Mouse (Mus musculus) kidney, postnatal 10 days (tissue): Measurements from ENCODE around the gene Rplp1.

Source experiments
- DNase-seq: peaks from one replicate; pipeline ENCODE4 v3.0.0; 2021; ENCODE audit warnings: mixed read lengths

Gene Rplp1

DNA sequence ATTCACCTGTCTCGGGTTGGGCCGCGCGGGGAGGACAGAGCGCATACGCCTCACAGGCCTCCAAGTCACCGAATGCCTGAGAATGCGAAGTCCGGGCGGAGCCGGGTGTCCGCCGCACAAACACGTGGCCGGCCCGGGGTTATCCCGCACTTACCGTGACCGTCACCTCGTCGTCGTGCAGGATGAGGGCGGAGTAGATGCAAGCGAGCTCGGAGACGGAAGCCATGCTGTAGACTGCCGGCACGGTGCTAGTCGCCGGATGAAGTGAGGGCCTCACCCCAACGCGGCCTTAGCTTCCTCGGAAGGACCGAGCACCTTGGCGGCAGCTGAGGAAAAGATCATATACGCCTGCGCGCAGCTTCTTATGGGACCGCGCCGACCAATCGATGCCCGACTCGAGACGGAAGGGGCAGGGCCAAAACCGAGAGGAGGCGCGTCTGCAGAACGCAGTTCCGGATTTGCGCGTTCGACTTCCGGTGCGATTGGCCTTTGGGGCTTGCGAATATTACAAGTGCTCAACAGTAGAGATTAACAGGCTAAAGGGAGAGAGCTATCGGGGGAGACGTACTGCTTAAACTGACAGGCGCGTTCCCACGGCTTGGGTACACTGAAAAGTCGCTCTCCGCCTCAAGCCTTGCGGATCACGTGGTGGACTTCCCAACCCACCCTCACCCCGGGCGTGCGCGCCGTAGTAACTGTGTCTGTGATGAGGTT is at the start of gene Rplp1:
Gene Rplp1, minus strand, starts transcription at position 340 of the 714 bp plus-strand sequence.
- DNase-seq, result peak; percentile 97

DNA sequence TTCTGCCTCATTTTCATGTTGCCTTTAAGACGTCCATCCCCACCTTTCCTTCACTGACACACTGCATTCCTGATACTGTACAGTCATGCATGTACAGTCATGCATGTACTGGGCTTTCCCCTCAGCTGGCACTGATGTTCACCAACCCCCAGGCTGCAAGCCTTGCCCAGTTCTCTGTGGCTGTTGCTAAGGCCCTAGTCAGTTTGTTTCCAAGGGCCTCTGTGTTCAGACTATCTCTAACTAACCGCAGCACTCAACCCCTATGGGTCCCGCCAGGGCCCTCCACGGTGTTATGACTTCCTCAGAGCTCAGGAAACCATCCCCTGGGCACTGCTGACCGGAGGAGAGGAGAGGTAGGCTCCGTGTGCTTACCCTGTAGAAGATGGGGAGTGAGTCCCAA is 49.0 kb upstream of the Rplp1 start:
- no peak for DNase-seq

DNA sequence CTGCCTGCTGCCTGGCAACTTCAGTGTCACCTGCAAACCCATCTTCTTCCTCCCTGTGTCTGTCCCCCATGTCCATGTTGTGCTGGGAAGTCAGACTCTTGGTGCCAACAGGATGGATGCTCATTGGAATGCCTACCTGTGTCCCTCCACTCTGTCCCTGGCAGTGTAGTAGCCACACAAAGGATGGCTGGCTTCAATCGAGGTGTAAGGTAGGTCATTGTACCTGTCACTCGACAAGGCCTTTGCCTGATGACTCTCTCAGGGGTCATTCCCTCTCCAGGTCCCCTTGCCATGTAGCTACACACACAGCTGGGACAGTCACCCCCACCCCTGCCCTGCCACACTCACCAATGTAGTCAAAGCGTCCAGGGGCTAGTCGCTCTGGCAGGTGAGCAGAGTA is 46.8 kb upstream of the Rplp1 start:
- no peak for DNase-seq

DNA sequence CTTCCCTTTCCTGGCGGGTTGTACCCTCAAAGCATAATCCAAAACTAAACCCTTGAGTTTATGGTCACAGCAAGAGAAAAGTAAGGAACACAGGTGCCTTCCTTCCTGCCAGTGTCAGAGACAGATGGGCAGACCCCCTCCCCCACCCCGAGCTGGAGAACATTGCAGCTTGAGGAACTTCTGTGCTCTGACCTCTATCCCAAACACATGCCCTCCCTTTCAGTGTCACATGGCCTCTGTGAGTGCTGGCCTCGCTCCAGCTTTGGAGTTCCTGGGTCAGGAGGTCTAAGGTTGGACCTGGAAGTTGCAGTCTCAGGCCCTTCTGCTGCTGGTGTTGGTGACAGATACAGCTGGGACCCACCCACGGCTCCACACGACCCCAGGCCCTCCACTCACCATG is 46.4 kb upstream of the Rplp1 start:
- peak; percentile 77 for DNase-seq

DNA sequence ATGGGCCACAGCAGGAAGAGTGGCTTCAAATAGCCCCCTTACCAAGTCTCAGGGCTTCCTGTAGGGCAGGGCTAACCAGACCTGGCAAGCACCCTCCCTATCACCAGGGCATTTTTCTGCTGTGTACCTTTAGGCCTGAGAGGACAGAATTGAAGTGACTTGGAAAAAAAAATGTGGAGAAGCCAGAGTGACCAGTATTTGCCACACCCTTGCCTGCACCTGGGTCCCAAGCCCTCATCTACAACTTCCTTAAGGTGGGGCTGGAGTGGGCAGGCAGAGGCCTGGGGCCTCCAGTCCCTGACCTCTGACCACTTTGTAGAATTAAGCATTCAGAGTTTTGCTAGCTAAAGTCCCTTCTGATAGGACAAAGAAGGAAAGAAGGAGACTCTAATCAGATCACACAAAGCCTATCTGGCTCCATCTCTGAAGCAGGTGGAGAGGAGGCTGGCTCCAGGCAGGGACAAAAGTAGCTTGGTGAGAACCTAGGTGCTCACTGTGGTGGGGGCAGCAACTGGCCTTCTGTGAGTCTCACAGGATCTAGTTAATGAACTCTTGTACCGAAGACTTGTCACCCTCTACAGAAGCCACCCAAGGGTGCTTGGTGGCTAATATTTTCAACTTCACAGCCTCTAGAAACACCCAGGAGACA is 45.7 kb upstream of the Rplp1 start:
- no peak for DNase-seq

DNA sequence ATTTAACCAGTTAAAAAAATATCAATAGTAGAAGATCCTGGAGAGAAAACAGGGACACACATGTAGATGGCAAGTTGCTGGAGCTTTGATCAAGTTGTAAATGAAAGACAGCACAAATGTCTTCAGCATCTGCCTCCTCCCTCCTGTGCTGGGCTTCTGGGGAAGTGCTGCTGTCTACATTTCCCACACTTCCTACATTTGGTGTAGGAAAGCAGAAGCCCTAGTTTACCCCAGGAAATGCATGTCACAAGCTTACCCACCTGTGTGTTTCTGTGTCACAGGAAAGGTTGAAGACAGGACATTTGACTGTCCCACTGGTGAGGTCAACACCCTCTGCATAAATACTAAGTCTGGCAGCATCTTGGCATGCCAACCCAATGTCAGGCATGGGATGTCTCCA is 40.4 kb upstream of the Rplp1 start:
- DNase-seq, result no peak

DNA sequence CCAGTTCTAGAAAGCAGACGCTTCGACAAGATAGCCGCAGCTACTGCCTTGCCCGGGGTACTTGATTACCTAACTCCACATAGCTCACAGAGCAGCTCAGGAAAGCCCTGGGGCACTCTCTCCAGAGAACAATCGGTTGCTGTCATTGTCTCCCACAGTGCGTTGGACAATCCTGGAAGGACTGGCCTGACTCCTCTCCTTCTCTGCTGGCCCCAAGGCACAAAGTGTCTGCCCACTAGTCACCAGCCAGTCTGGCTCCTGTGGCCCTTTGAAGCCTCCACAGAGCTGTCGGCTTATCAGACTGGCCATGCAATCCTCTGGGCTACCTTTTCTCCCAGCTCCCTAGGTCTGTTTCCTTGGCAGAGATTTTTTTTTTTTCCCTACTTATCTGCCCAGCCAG is 37.9 kb upstream of the Rplp1 start:
- no peak for DNase-seq

DNA sequence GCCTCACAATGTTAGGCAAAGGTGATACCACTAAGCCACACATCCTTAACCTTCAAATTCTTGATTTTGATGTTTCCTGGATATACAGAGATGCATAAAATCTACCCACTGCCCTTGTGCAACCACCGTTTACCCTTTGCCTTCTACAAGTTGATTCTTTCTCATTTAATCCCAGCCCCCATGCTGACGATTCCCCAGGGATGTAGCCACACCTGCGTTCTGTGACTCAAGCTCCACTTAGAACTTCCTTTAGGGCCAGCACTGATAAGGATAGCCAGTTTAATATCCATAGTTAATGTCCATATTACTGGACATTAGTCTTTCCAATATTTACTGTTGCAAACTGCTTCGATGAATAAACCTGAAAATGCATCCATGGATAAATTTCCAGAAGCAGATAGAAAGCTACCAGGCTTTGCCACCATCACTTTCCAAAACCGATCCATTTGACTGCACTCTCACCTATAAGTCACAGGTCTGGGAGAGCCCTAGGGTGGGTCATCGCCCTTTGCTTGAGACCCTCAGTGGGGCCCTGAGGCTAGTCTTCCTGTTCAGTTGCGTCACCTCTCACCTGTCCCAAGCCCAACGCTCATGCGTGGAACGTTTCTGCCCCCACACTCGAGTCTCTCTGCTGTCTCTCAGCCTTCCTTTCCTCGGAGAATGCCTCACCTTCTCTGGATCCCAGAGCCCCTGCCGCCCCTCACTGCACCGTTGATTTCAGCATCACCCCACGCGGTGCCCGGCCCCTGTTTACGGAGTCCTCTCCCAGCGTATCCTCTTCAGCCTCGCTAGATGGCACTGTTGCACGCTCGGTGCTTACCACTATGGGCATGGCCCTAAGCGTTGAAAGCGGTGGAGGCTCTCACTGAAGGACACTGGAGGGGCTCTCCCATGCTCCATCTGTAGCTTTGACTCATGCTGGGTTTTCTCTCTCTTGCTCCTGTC is 33.3 kb upstream of the Rplp1 start:
- DNase-seq, result peak; percentile 89

DNA sequence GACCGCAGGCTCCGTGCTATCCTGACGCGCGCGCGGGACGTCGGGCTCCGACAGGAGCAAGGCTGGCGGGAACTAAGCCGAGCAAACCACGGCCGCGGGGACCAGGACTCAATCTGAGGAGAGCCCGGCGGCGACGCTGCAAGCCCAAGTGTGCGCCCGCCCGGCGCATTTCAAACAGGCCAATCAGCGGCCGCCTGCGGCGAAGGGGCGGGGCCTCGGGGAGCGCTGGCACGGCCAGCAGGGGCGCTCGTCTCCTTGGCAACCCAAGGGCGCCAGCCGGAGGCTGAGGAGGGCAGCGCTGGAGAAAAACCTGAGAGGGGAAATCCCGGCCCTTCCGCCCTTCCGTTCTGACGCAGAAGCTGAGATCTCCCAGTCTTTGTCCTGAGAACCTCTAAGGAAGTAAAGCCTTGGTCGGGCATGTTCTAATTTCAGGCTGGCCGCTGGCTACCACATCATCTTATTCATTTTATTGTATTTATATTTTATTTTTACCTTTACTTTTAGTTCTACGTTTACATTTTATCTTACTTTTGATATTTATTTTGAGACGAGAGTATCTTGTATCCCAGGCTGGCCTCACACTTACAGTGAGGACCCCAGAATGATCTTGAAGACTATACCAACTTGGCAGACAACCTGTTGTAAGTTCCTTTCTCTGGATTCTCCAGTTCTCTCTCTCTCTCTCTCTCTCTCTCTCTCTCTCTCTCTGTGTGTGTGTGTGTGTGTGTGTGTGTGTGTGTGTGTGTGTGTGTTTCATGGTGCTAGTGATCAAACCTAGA is 32.5 kb upstream of the Rplp1 start, which contains the start of gene Kif23:
Gene Kif23, minus strand, starts transcription at position 152 of the 779 bp plus-strand sequence.
- peak; percentile 98 for DNase-seq

DNA sequence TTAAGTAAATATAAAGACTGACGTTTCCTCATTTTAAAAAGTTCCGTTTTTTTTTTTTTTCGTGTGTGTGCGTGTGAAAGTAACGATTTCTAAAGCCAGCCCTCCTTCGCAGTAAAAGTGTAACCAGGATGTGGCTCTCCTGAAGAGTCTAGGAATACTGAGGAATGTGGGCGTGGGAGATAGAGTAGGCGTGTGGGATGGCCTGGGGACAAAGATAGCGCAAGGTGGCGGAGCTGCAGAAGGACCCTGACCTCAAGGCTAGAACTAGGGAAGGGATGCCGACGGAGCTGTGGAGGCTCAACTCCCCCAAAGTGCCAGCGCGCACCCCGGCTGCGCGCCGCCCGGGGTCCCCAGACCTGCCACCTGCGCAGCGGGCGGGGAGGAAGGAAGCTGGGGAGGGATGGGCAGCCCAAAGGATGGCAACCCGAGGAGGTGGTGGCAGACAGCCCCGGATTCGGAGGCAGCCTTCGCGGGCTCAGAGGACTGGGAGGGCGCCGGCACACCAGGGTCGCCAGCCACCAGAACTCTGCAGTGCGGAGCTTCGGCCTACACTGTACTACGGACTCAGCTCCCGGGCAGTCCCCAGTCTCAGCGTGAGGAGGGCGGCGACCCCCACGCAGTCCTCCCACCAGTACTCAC is 31.8 kb upstream of the Rplp1 start:
- no peak for DNase-seq

DNA sequence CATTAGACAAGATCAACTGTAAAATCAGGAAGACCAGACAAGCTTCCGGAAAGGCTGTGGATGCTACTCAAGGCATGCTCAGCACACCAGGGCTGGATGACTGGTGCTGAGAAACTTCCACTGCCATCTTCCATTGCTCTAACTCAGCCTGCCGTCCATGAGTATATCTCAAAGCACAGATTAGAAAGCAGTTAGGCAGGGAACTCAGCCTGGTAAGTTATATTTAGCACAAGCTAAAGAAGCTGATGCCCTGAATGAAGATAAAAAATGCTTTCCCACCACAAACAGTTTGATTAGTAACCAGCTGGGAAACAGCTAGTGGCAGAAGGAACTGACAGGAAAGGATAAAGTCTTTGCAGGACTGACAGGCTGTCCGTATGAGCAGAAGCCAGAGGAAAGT is 26.7 kb upstream of the Rplp1 start:
- no peak for DNase-seq

DNA sequence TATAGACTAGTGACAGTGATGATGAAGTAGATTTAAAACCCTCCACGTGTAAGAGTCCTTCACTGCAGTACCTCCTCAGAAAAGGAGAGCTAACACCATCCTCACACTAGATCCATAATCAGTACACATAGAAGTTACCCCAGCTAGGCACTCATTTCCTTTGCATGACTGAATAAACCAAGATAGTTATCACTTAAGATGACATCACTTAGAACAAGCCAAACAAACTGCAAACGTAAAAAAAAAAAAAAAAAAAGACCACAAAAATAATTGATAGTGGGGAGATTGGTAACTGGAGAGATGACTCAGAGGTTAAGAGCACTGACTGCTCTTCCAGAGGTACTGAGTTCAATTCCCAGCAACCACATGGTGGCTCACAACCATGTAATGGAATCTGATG is 19.0 kb upstream of the Rplp1 start:
- no peak for DNase-seq

DNA sequence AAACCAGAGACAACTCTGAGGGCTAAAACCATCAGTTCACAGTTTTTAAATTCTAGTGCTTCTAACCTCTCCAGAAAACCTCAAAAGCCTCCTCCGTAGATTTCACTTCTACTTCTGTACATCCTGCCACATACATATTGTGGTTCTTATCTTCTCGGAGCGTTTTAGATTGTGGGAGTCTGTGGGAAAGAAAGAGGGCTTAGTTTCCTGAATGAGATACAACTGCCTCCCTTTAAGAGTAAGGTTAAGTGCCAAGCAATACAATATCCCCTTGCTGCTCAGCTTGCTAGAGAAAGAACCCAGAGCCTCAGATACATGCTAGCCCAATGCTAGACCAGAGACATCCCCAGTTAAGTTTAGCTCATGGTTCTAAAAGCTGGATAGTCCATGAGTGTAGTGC is 17.7 kb upstream of the Rplp1 start:
- DNase-seq, result no peak

DNA sequence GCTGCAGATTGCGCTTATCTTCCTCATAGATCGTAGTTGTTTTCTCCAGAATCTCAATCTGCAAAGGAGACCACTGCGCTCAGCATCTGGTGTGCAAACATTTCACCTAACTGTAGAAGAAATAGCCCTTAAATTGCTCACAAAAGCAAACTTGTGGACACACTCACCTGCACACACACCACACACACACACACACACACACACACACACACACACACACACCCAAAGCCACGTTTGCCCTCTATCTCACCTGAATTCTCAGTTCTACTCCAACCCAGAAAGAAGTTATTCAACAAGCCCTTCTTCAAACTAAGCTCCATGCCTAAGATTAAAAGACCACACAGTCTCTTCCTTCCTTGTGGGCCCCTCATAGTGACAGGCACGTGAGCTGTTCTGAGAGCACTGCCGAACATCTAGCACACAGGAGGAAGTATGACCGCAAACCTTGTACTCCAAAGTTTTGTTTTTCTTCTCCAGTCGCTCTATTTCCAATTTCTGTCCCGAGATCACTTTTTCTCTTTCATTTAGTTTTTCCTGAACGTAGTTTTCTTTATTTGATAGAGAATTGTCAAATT is 10.8 kb upstream of the Rplp1 start:
- no peak for DNase-seq

DNA sequence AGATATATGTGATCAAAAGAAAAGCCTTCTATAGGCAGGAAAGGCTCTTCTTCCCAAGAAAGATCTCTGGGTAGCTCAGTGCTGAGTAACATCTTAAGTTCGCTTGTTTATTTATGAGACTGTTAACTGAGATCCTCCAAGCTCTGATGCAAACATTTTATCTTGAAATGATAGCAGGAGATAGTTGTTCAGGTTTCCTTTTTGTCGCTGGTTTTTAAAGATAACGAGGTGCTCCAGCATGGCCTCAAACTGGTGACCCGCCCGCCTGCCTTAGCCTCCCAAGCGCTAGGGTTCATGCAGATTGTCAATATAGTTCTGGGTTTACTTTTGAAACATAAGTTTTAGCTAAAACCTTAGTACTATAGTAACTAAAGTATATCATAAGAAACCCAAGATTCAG is 6.0 kb upstream of the Rplp1 start:
- DNase-seq, result no peak

DNA sequence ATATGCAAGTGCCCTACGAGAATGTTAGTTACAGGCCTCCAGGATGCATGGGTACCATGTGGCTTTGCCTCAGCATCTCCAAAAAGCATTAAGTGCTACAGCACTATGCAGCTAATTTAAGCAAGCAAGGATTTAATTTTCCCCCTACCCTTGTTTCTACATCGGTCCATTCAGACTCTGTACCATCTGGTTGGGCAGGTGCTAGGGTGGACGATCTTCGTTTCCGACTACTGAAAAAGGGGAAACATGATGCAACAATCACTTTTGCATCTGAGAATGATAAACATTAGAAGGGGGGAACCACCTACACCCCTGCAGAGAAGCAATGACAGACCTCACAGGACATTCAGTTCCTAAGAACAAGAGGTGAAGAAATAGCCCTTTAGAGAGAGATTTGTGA is 5.1 kb upstream of the Rplp1 start:
- DNase-seq, result no peak

DNA sequence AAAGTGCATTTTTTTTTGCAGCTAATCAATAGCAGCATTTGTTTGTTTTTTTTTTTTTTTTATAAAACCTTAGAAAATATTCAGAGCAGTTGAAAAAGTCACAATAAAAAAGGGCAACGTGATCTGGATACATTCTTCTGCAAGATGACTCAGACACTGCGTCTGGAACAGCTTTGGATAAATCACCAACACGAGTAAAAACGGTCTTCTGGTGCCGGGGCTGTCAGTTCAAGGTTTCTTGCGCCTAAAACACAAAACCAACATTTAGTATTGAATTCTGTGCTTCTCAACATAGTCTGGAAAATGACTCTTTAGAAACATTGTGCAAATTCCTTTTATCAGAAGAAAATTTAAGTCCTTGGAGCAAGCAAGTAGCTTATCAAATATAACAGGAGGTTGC is 3.1 kb upstream of the Rplp1 start:
- DNase-seq, result no peak

DNA sequence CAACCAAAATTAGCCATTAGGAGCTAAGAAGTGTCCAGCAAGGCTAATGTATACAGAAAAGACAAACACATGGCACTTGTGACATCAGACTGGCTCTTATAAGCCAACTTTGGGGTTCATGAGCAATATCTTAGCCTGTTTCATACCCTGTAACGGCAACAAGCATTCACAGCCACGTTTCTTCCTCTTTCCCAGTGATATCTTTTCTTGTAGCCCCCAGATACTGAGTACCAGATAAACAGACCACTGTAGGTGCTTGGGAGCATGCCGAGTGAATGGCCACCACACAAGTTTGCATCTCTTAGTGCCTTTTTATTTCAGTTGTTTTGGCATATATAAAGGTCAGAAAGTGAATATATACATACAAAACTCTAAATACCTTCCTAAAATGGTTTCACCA is 2.6 kb upstream of the Rplp1 start:
- DNase-seq, result no peak

DNA sequence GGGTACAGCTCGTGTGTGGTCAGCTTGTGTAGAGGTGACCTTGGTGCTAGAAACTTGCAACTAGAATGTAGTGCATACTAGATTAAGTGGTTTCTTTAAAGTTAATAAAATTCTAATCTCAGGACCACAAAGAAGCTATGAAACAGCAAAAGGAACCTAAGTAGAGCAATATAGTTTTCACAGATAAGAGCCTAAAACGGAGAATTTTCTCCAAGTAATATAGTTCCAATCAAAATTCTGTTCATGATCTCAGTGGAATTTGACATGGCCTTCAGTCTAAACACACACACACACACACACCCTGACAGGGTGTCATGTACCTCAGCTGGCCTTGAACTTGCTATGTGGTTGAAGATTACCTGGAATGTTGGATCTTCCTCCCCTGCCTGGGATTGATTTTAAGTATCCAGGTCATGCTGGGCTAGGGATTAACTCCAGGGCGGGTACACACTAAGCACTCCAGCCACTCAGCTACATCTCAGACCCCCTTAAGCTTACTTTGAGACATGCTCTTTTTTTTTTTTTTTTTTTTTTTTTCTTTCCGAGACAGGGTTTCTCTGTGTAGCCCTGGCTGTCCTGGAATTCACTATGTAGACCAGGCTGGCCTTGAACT is 1.2 kb upstream of the Rplp1 start:
- no peak for DNase-seq

DNA sequence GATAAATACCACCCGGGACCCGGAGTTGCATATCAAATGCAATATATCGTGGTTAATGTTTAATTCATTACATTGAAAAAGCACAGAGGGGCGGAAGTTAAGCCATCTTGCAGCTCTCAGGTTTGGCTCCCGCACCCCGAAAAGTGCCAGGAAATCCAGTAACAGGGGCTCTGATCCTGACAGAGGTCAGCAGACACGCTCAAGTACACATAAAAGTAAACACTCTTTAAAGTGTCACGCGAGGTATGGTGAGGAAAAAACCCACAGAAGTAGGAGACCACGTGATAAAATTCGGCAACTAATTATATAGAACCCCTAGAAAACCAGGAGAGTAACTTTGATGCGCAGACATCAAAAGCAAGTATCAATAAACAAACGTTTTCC is 567 bp upstream of the Rplp1 start:
- DNase-seq, result no peak

DNA sequence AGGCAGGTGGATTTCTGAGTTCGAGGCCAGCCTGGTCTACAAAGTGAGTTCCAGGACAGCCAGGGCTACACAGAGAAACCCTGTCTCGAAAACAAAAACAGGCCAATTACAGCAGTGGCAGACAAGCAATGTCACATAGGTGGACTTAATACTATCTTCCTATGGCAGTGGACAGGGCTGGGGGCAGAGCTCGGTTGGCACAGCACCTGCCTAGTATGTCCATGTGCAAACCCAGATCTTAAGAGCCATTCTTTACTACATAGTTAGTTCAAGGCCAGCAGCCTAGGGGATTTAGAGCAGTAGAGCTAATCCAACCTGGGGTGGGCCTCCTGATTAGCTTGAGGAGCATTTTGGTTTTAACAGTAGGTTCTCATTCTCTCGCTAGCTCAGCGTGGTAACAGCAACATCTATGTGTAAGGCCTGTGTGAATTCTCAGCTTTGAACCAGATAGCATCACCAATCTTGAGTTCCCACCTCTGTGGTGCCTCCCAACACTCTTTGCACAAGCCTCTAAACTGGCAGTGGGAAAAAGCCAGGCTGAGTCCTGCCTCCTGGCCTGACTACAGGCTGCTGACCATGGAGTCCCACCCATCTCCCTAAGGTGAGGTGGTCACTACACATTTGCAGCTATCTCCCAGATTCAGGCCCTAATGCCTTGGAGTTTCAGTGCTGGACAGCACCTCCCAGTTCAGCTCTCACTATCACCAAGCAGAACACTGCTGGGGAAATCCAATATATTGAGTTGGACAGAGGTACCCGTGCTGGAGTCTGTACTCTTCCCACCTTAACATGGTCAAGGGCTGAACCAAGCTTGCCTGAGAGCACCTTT is 2.8 kb downstream of the Rplp1 start:
- DNase-seq, result no peak
